Mouse (Mus musculus) embryonic fibroblast, embryonic 13.5 days (primary cell): ENCODE data around the gene Wbp2nl.

Source experiments
- CTCF ChIP-seq: IDR thresholded peaks from 2 replicates; pipeline ENCODE4 v1.5.1; 2011; ENCODE audit warnings: mild to moderate bottlenecking, control low read depth, low read length, moderate library complexity, borderline replicate concordance; ENCODE audit not compliant: insufficient read depth
- POLR2A ChIP-seq: IDR thresholded peaks from 2 replicates; pipeline ENCODE4 v1.6.1; 2011; ENCODE audit warnings: low read depth, mild to moderate bottlenecking, control low read depth, low read length, moderate library complexity

DNA sequence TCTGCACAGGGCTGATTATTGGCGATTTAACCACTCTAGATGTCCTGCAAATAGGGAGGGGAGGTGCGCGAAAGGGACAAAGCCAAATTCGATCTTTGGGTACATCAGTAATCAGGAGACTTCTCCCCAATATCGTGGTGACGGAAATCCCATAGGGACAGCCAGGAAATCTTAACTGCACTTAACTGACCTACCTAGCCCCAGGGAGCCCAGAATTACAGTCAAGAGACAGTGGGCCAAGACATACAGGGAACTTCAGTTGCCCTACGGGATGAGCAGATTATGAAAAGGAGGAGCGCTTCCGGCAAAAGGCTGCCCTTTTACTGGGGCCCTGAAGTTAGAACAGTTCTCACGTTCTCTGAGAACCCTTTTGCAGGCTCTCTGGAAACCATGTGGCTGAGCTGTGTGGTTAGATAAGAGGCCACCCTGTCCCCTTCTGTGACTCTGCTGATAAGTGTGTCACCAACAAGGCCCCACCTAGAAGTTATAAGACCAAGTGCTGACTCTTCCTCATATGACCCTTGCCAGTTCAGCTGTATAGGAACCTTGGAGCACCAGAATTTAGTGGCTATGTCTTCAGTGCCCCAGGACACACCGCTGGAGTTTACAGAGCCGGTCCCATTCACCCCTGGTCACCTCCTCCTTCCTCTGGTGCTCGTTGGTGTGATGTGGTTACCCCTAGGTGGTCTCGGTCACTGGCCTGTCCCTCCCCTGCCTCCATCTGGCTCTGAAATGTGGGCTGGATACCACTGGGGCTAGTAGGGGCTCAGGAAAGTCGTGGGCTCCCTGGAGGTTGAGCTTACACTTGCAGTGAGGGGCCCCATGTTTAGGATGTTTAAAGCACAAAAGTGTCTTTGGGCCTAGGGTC, 43.2 kb downstream of the Wbp2nl start:
- TF ChIP-seq POLR2A, result no peak
- TF ChIP-seq CTCF, result no peak
